In genomic region chr13:21733466-21733865, GRCm38 (mm10) we compare ENCODE assay signal across 8 mouse cellular contexts. TPM values are rescaled to one million over a fixed set of nuclear protein-coding genes. Genes with fewer than 3 reads are reported as not detected.
DNase-seq lines count a peak whose midpoint lies in the region; ATAC-seq lines count a peak whose summit lies in the region.

No protein-coding gene starts in this region.

- no peak for DNase-seq in lung, postnatal 36 days
- DNase-seq in midbrain, embryonic 10.5 days (ENCODE audit: low spot score) = peak; percentile 48
- DNase-seq in frontal cortex, postnatal 36 days (ENCODE audit: low spot score in 2 of 2) = no peak
- no peak for DNase-seq in kidney, adult 18-20 months
- no peak for DNase-seq in cerebellum, adult 18-20 months

- no peaks in the 10 kb centered on the region for H3K27me3 ChIP-seq in lung, embryonic 15.5 days
- H3K27me3 ChIP-seq in forebrain, embryonic 16.5 days (replicated peaks; ENCODE audit: control insufficient read depth, insufficient read depth, low read length) = no peaks in the 10 kb centered on the region
- no peaks in the 10 kb centered on the region for H3K27me3 ChIP-seq in midbrain, embryonic 10.5 days (ENCODE audit: low read depth, poor library complexity, severe bottlenecking)

- no peak overlapping the region for H3K4me3 ChIP-seq in lung, embryonic 15.5 days
- no peak overlapping the region for H3K4me3 ChIP-seq in forebrain, embryonic 16.5 days (replicated peaks; ENCODE audit: low read length)
- H3K4me3 ChIP-seq in midbrain, embryonic 10.5 days = peak overlapping the region; percentile 60; the same call in 1 of the 2 replicates

- WGBS in lung, embryonic 15.5 days = 72% methylated on average over 5 of the region's 5 CpGs
- WGBS in forebrain, embryonic 16.5 days = 72% methylated on average over 5 of the region's 5 CpGs
- WGBS in midbrain, embryonic 10.5 days = 59% methylated on average over 5 of the region's 5 CpGs

- peaks cover 9% of the 10 kb centered on the region; the same call in 1 of the 2 replicates for H3K4me1 ChIP-seq in lung, embryonic 15.5 days
- H3K4me1 ChIP-seq in forebrain, embryonic 16.5 days (replicated peaks; ENCODE audit: control insufficient read depth, insufficient read depth, low read length) = peaks cover 15% of the 10 kb centered on the region
- peaks cover 32% of the 10 kb centered on the region for H3K4me1 ChIP-seq in midbrain, embryonic 10.5 days

- H3K9ac ChIP-seq in lung, embryonic 15.5 days = no peak overlapping the region
- no peak overlapping the region for H3K9ac ChIP-seq in forebrain, embryonic 16.5 days (replicated peaks; ENCODE audit: low read depth, low read length)

- no peaks in the 10 kb centered on the region for H3K9me3 ChIP-seq in lung, embryonic 15.5 days
- no peaks in the 10 kb centered on the region for H3K9me3 ChIP-seq in forebrain, embryonic 16.5 days (ENCODE audit: control insufficient read depth, low read length)
- no peaks in the 10 kb centered on the region for H3K9me3 ChIP-seq in midbrain, embryonic 10.5 days (replicated peaks)

- peak overlapping the region; percentile 98 for H3K27ac ChIP-seq in lung, embryonic 15.5 days
- peak overlapping the region; percentile 99 for H3K27ac ChIP-seq in forebrain, embryonic 16.5 days (ENCODE audit: low read length)
- H3K27ac ChIP-seq in midbrain, embryonic 10.5 days (replicated peaks) = peak overlapping the region; percentile 99

- no peak for ATAC-seq in lung, embryonic 15.5 days (ENCODE audit: borderline replicate concordance, extremely low read depth, low FRiP score, low TSS enrichment)
- ATAC-seq in forebrain, embryonic 16.5 days = 0 out of 2 replicates have a peak, but pooled peaks have one; percentile 1
- no peak for ATAC-seq in inflammation-experienced regulatory T-cells, adult 6 months

- H3K4me2 ChIP-seq in lung, embryonic 15.5 days = no peak overlapping the region
- H3K4me2 ChIP-seq in forebrain, embryonic 16.5 days (ENCODE audit: low read length) = no peak overlapping the region

- no peaks in the 10 kb centered on the region for H3K36me3 ChIP-seq in lung, embryonic 15.5 days
- H3K36me3 ChIP-seq in forebrain, embryonic 16.5 days (ENCODE audit: control insufficient read depth, insufficient read depth) = no peaks in the 10 kb centered on the region
- H3K36me3 ChIP-seq in midbrain, embryonic 10.5 days = no peaks in the 10 kb centered on the region

RNA-seq across cellular contexts. Expression of gene Hist1h4j, which starts 1.4 kb away (rescaled TPM):
- polyA plus RNA-seq in lung, embryonic 15.5 days (2015; fragmentation: Nextera tagmentation; extraction: Ambion mirVana) = 1.8 and 3.1 TPM in 2 replicates
- 0.94 and 1.2 TPM in 2 replicates for polyA plus RNA-seq in forebrain, embryonic 16.5 days (2015; fragmentation: Nextera tagmentation; extraction: Ambion mirVana)
- polyA plus RNA-seq in midbrain, embryonic 10.5 days (2016; fragmentation: Nextera tagmentation; extraction: Ambion mirVana) = 1.0 and 1.2 TPM in 2 replicates
- polyA plus RNA-seq in inflammation-experienced regulatory T-cells, adult 6 months (2017; shearing (Covaris generic)) = not detected

RNA-seq across cellular contexts. Expression of gene Hist1h2bm, which starts 11.6 kb away (rescaled TPM):
- polyA plus RNA-seq in lung, embryonic 15.5 days (2015; fragmentation: Nextera tagmentation; extraction: Ambion mirVana) = 4.5 and 5.5 TPM in 2 replicates
- polyA plus RNA-seq in forebrain, embryonic 16.5 days (2015; fragmentation: Nextera tagmentation; extraction: Ambion mirVana) = 1.2 and 2.2 TPM in 2 replicates
- 5.2 and 7.5 TPM in 2 replicates for polyA plus RNA-seq in midbrain, embryonic 10.5 days (2016; fragmentation: Nextera tagmentation; extraction: Ambion mirVana)
- 1 to 10 TPM in 2 of 3 experiments, not detected in 1; 1.6 to 4.7 TPM for polyA plus RNA-seq in inflammation-experienced regulatory T-cells, adult 6 months (2017; shearing (Covaris generic))

RNA-seq across cellular contexts. Expression of gene Hist1h3h, which starts 16.0 kb away (rescaled TPM):
- polyA plus RNA-seq in lung, embryonic 15.5 days (2015; fragmentation: Nextera tagmentation; extraction: Ambion mirVana) = 11.8 and 14.4 TPM in 2 replicates
- 2.2 and 3.7 TPM in 2 replicates for polyA plus RNA-seq in forebrain, embryonic 16.5 days (2015; fragmentation: Nextera tagmentation; extraction: Ambion mirVana)
- polyA plus RNA-seq in midbrain, embryonic 10.5 days (2016; fragmentation: Nextera tagmentation; extraction: Ambion mirVana) = 8.9 and 11.3 TPM in 2 replicates
- 1 to 10 TPM in 1 of 3 experiments, not detected in 2; 4.9 TPM for polyA plus RNA-seq in inflammation-experienced regulatory T-cells, adult 6 months (2017; shearing (Covaris generic))

RNA-seq across cellular contexts. Expression of gene Hist1h4k, which starts 16.8 kb away (rescaled TPM):
- 3.1 and 6.3 TPM in 2 replicates for polyA plus RNA-seq in lung, embryonic 15.5 days (2015; fragmentation: Nextera tagmentation; extraction: Ambion mirVana)
- 1.5 and 1.6 TPM in 2 replicates for polyA plus RNA-seq in forebrain, embryonic 16.5 days (2015; fragmentation: Nextera tagmentation; extraction: Ambion mirVana)
- 1.7 and 6.4 TPM in 2 replicates for polyA plus RNA-seq in midbrain, embryonic 10.5 days (2016; fragmentation: Nextera tagmentation; extraction: Ambion mirVana)
- 10 to 100 TPM in 1 of 3 experiments, 1 to 10 TPM in 2; 1.5 to 15.3 (median 8.0) TPM for polyA plus RNA-seq in inflammation-experienced regulatory T-cells, adult 6 months (2017; shearing (Covaris generic))

RNA-seq across cellular contexts. Expression of gene Hist1h2ai, which starts 17.2 kb away (rescaled TPM):
- 25.5 and 29.4 TPM in 2 replicates for polyA plus RNA-seq in lung, embryonic 15.5 days (2015; fragmentation: Nextera tagmentation; extraction: Ambion mirVana)
- polyA plus RNA-seq in forebrain, embryonic 16.5 days (2015; fragmentation: Nextera tagmentation; extraction: Ambion mirVana) = 12.5 and 20.8 TPM in 2 replicates
- 12.2 and 21.8 TPM in 2 replicates for polyA plus RNA-seq in midbrain, embryonic 10.5 days (2016; fragmentation: Nextera tagmentation; extraction: Ambion mirVana)
- polyA plus RNA-seq in inflammation-experienced regulatory T-cells, adult 6 months (2017; shearing (Covaris generic)) = 10 to 100 TPM in 1 of 3 experiments, not detected in 2; 25.0 TPM
